Mouse (Mus musculus) brown adipose tissue, adult 24 weeks (tissue): ENCODE data around the gene Ccdc74a. TPM values are rescaled to one million over a fixed set of nuclear protein-coding genes. Genes with fewer than 3 reads are reported as not detected.

Source experiments
- H3K27ac ChIP-seq: fragments of 200-500 bp; replicated peaks from 2 replicates; pipeline ENCODE4 v1.5.1; 2012; ENCODE audit warnings: low read depth, mild to moderate bottlenecking, low read length
- H3K4me1 ChIP-seq: fragments of 200-500 bp; 2 replicates; pipeline ENCODE4 v1.6.1; 2012; ENCODE audit warnings: low read length, mixed read lengths; ENCODE audit not compliant: control insufficient read depth, insufficient read depth, insufficient read length
- H3K4me3 ChIP-seq: fragments of 200-500 bp; 2 replicates; pipeline ENCODE4 v1.5.1; 2012; ENCODE audit warnings: low read depth, mild to moderate bottlenecking, low read length, moderate library complexity; ENCODE audit not compliant: insufficient read depth
- polyA plus RNA-seq: library from polyadenylated mRNA; stranded (reverse); fragments of >200 nt; gene quantifications from 2 replicates; pipeline ENCODE4 v1.2.4, GENCODE M21; 2012; ENCODE audit not compliant: missing spikeins, insufficient read depth, insufficient read length

The Ccdc74a gene
- polyA plus RNA-seq, 1 experiment, result not detected

DNA sequence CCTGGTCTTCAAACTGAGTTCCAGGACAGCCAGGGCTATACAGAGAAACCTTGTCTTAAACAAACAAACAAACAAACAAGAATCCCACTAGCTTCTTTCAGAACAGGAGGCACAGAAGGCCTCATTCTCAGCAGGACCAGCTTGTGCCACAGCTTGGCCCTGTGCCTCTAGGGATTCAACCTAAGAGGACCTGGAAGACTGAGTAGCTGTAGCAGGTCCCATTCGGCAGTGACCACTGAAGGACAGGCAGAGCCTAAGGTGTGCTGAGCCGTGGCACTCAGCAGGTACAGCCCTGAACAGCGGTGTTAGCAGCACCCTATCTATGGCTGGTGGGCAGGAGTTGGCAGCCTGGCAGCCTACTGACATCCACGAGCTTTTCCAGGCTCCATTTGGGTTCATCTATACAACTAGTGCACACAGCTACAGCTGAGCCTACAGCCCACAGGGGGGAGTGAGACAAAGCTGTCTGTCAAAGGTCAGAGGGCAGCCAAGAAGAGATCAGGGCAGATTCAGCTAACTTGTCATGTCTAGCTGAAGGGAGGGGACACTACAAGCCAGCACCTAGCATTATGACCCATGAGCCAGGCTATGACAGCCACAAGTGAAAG is 8.0 kb downstream of the Ccdc74a start:
- Histone ChIP-seq H3K27ac (no peak overlapping the region), H3K4me1 (no peaks in the 10 kb centered on the region)

DNA sequence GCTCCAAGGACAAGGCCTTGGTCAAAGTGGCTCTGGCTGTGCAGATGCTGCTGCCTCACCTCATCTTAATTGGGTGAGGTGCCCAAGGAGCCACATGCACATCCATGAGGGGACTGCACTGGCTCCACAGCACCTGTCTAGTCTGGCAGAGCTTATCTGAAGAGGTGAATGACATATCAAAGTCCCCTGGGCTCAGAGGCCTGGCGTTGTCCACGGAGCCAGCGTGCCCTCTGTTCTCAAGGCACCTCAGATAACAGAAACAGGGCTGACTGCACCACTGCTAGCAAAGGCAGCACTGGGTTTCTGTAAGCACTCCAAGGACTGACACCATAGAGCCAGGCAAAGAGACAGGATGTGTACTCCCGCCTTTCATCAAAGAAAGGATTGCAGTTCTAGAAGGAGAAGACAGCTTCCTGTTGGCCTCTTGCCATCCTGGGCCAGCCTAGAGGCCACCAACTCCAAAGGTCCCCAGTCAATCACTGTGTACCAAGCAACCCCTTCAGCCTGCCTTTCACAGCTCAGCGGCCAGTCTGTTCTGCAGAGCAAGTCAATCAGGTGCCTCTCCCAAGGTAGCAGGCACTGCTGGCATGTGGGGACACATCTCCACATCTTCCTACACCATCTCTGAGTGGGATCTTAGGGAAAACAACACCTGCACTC is 10.1 kb downstream of the Ccdc74a start:
- Histone ChIP-seq H3K27ac (no peak overlapping the region), H3K4me1 (no peaks in the 10 kb centered on the region), H3K4me3 (no peak overlapping the region)

More for the DNA sequence above, 8.0 kb downstream of the Ccdc74a start:
- H3K4me3 ChIP-seq, result no peak overlapping the region

DNA sequence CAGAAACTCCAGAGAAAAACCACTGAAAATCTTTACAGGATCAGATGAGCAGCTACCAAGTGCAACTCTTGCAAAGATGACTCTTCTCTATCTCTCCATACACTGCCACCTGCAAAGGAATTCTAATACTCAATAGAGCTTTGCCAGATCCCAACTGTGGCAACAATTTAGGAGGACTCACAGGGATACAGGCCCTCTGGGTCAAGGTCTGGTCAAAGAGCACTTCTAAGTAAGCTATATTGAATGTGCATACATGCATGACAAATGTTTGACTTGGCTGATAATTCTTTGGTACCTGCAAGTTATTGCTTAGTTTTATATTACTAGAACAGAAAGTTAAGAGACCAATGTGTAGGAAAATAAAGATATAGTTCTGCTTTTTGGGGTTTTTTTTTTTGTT is 19.3 kb downstream of the Ccdc74a start:
- Histone ChIP-seq H3K4me1 (no peaks in the 10 kb centered on the region), H3K4me3 (no peak overlapping the region), H3K27ac (no peak overlapping the region)

DNA sequence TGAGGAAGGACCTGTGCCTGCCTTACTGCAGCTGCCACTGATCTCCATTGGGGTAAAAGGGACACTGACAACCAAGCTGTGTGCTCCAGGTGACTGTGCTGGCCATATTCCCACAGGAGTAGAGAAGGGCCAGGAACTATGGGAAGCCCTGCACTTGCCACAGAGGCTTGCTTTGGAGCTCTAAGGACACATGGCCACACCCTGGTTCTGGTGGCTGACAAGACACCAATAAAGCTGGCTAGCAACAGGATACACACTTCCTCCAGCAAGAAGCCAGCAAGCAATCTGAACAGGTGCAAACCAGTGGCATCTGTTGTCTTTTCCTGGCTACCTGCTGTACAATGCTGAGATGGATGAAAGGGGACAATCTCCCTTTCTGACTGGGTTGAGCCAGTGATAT is 23.6 kb downstream of the Ccdc74a start:
- Histone ChIP-seq H3K4me1 (no peaks in the 10 kb centered on the region), H3K4me3 (no peak overlapping the region), H3K27ac (no peak overlapping the region)

GRCm38 (mm10) chr16:17694860-17695259 is 48.6 kb downstream of the Ccdc74a start:
- H3K27ac ChIP-seq, result no peak overlapping the region
- H3K4me1 ChIP-seq, result no peaks in the 10 kb centered on the region
- H3K4me3 ChIP-seq, result no peak overlapping the region

Other genes starting within 250 kb of the Ccdc74a start
- gene Snap29, start 240.5 kb upstream of the Ccdc74a start, polyA plus RNA-seq, result 18.4 and 24.4 TPM in 2 replicates
- 76.2 and 77.2 TPM in 2 replicates for gene Pi4ka, start 240.2 kb upstream of the Ccdc74a start, polyA plus RNA-seq
- gene Crkl, start 194.5 kb upstream of the Ccdc74a start, polyA plus RNA-seq, result 9.2 and 13.9 TPM in 2 replicates
- gene Aifm3, start 156.9 kb upstream of the Ccdc74a start, polyA plus RNA-seq, result not detected in 2 replicates
- gene Lztr1, start 137.8 kb upstream of the Ccdc74a start, polyA plus RNA-seq, result 38.0 and 38.2 TPM in 2 replicates
- 19.5 and 21.9 TPM in 2 replicates for gene Thap7, start 115.3 kb upstream of the Ccdc74a start, polyA plus RNA-seq
- gene Lrrc74b, start 85.2 kb upstream of the Ccdc74a start, polyA plus RNA-seq, result 0.91 TPM in 1 of 2 replicates, not detected in the other
- 4.6 and 7.6 TPM in 2 replicates for gene P2rx6, start 84.6 kb upstream of the Ccdc74a start, polyA plus RNA-seq
- 1.5 TPM in 1 of 2 replicates, not detected in the other for gene Slc7a4, start 63.3 kb upstream of the Ccdc74a start, polyA plus RNA-seq
- 10.9 and 20.6 TPM in 2 replicates for gene Smpd4, start 27.1 kb upstream of the Ccdc74a start, polyA plus RNA-seq
- gene Med15, start 86.4 kb downstream of the Ccdc74a start, polyA plus RNA-seq, result 14.7 and 16.2 TPM in 2 replicates
- gene Klhl22, start 113.1 kb downstream of the Ccdc74a start, polyA plus RNA-seq, result 10.2 and 19.0 TPM in 2 replicates
- gene Scarf2, start 150.8 kb downstream of the Ccdc74a start, polyA plus RNA-seq, result 0.92 and 1.8 TPM in 2 replicates
- not detected in 2 replicates for gene B830017H08Rik, start 186.7 kb downstream of the Ccdc74a start, polyA plus RNA-seq
- 1.5 and 2.1 TPM in 2 replicates for gene Car15, start 191.9 kb downstream of the Ccdc74a start, polyA plus RNA-seq
- not detected in 2 replicates for gene Gm20518, start 245.2 kb downstream of the Ccdc74a start, polyA plus RNA-seq
- gene Tssk1, start 247.8 kb downstream of the Ccdc74a start, polyA plus RNA-seq, result 0.28 TPM in 1 of 2 replicates, not detected in the other